ENCODE assay signal across 8 mouse cellular contexts in the genomic region with DNA sequence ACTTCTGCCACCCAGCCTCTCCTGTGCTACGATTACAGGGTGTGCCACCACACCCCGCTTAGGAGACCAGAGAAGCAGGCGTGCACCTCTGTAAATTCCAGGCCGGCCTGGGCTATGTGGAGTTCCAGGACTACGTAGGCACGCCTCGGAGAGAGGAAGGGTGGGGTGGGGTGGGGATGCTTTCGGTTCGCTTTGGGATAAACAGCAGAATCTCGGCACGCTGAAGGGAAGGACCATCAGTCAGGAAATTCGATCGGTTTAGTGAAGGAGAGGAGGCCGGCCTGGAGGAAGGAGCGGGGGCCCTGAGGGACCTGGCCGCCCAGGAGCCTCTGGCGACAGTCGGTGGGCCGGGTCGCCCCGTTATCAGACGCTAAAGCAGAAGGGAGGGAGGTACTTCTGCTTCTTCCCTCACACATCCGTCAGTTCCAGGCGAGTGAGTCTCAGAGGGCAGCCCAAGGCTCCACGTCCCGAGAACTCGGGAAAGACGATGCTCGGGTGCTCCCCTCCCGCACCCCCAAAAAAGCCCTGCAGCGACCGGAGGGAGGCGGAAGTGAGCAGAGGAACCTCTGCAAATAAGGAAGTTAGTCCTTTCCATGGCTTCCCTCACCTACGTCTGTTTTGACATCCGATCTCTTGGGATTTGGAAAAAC. TPM values are rescaled to one million over a fixed set of nuclear protein-coding genes. Genes with fewer than 3 reads are reported as not detected.
DNase-seq lines count a peak whose midpoint lies in the region; ATAC-seq lines count a peak whose summit lies in the region.

No protein-coding gene starts in this region.

- H3K4me1 ChIP-seq in brown adipose tissue, adult 24 weeks (ENCODE audit: control insufficient read depth, insufficient read depth, insufficient read length, low read length): peaks cover 6% of the 10 kb centered on the region; the same call in 1 of the 2 replicates
- 0 out of 4 replicates have a peak, but pooled peaks cover 0 to 4% of the 10 kb centered on the region in 2 experiments for H3K4me1 ChIP-seq in heart, embryonic 14.5 days (ENCODE audit: control insufficient read depth in 2 of 2, insufficient read depth in 2 of 2, low read length in 2 of 2)
- H3K4me1 ChIP-seq in liver, embryonic 13.5 days (replicated peaks): peaks cover 9% of the 10 kb centered on the region
- peaks cover 6% of the 10 kb centered on the region; the same call in 1 of the 2 replicates for H3K4me1 ChIP-seq in stomach, embryonic 16.5 days (ENCODE audit: control insufficient read depth, insufficient read depth, low read length)

- peaks cover 16% of the 10 kb centered on the region for H3K36me3 ChIP-seq in heart, embryonic 14.5 days (ENCODE audit: control insufficient read depth, insufficient read depth, low read length)
- peaks cover 3% of the 10 kb centered on the region for H3K36me3 ChIP-seq in liver, embryonic 13.5 days
- 0 out of 2 replicates have a peak, but pooled peaks cover 2% of the 10 kb centered on the region for H3K36me3 ChIP-seq in stomach, embryonic 16.5 days (ENCODE audit: control insufficient read depth, insufficient read depth, low read length)

- peak; percentile 87 for ATAC-seq in erythroid progenitor cell, adult 5-6 weeks (replicated peaks; ENCODE audit: low FRiP score, poor library complexity, severe bottlenecking)
- peak; percentile 77 for ATAC-seq in heart, embryonic 14.5 days (ENCODE audit: insufficient number of reproducible peaks, insufficient read depth, low FRiP score, low read depth)
- ATAC-seq in liver, embryonic 13.5 days (ENCODE audit: low read depth): peak; percentile 93
- ATAC-seq in stomach, embryonic 16.5 days (ENCODE audit: insufficient read depth, low FRiP score): peak; percentile 93

- H3K9me3 ChIP-seq in heart, embryonic 14.5 days (ENCODE audit: control insufficient read depth, low read length): no peaks in the 10 kb centered on the region
- H3K9me3 ChIP-seq in liver, embryonic 13.5 days (replicated peaks): no peaks in the 10 kb centered on the region
- H3K9me3 ChIP-seq in stomach, embryonic 16.5 days (replicated peaks; ENCODE audit: control insufficient read depth, low read length): no peaks in the 10 kb centered on the region

- DNase-seq in CD4-positive, CD25-positive, alpha-beta regulatory T cell, adult 2 months (ENCODE audit: low read depth, low spot score): peak; percentile 90
- DNase-seq in kidney, postnatal 25 days: peak; percentile 84 to 92
- peak; percentile 70 for DNase-seq in liver, embryonic 13.5 days
- DNase-seq in neural tube, embryonic 10.5 days (ENCODE audit: extremely low spot score, low spot score): peak; percentile 79

- H3K4me2 ChIP-seq in heart, embryonic 14.5 days (ENCODE audit: low read length): peak overlapping the region; percentile 67
- H3K4me2 ChIP-seq in liver, embryonic 13.5 days: peak overlapping the region; percentile 69
- peak overlapping the region; percentile 51 for H3K4me2 ChIP-seq in stomach, embryonic 16.5 days (ENCODE audit: low read depth, low read length)

- peak overlapping the region; percentile 77 for H3K4me3 ChIP-seq in brown adipose tissue, adult 24 weeks (ENCODE audit: insufficient read depth, low read depth, low read length)
- H3K4me3 ChIP-seq in heart, embryonic 14.5 days (ENCODE audit: control insufficient read depth in 1 of 2, insufficient read depth in 1 of 2, low read depth in 1 of 2, low read length in 2 of 2): peak overlapping the region; percentile 56 to 78
- peak overlapping the region; percentile 71 for H3K4me3 ChIP-seq in liver, embryonic 13.5 days (replicated peaks)
- peak overlapping the region; percentile 67 for H3K4me3 ChIP-seq in stomach, embryonic 16.5 days (replicated peaks; ENCODE audit: low read length)

- peak overlapping the region; percentile 83 for H3K9ac ChIP-seq in heart, embryonic 14.5 days (ENCODE audit: low read length)
- peak overlapping the region; percentile 78 for H3K9ac ChIP-seq in liver, embryonic 13.5 days
- H3K9ac ChIP-seq in stomach, embryonic 16.5 days (ENCODE audit: low read length): peak overlapping the region; percentile 82

- no peaks in the 10 kb centered on the region for H3K27me3 ChIP-seq in heart, embryonic 14.5 days (ENCODE audit: control insufficient read depth, insufficient read depth, low read length)
- H3K27me3 ChIP-seq in liver, embryonic 13.5 days: no peaks in the 10 kb centered on the region
- no peaks in the 10 kb centered on the region for H3K27me3 ChIP-seq in stomach, embryonic 16.5 days (ENCODE audit: control insufficient read depth, insufficient read depth, low read length)

- under 1% methylated on average over 35 of the region's 35 CpGs for WGBS in heart, embryonic 14.5 days
- WGBS in liver, embryonic 13.5 days (ENCODE audit: insufficient replicate concordance): under 1% methylated on average over 35 of the region's 35 CpGs
- 0% methylated on average over 35 of the region's 35 CpGs for WGBS in stomach, embryonic 16.5 days

- peak overlapping the region; percentile 95 for H3K27ac ChIP-seq in brown adipose tissue, adult 24 weeks (replicated peaks; ENCODE audit: low read depth, low read length)
- H3K27ac ChIP-seq in heart, embryonic 14.5 days (replicated peaks in 1 of 2; ENCODE audit: control insufficient read depth in 1 of 2, insufficient read depth in 1 of 2, low read depth in 2 of 2, low read length in 2 of 2): peak overlapping the region; percentile 93 to 96
- H3K27ac ChIP-seq in liver, embryonic 13.5 days: peak overlapping the region; percentile 94
- H3K27ac ChIP-seq in stomach, embryonic 16.5 days (ENCODE audit: low read length): peak overlapping the region; percentile 98

RNA-seq across cellular contexts. Expression of a gene that starts 6.2 kb away (rescaled TPM):
- 441 and 473 TPM in 2 replicates for polyA plus RNA-seq in brown adipose tissue, adult 24 weeks (2012; ENCODE audit: insufficient read depth, insufficient read length, missing spikeins)
- 161 and 236 TPM in 2 replicates for total RNA-seq in erythroid progenitor cell, adult 5-6 weeks (2015; ENCODE audit: low replicate concordance)
- total RNA-seq in erythroid progenitor cell, adult 5-6 weeks (2017; ENCODE audit: low replicate concordance): 151 and 160 TPM in 2 replicates
- polyA plus RNA-seq in heart, embryonic 14.5 days (2014; fragmentation: Nextera tagmentation; extraction: Ambion mirVana): 427 and 453 TPM in 2 replicates
- polyA plus RNA-seq in liver, embryonic 13.5 days (2015; fragmentation: Nextera tagmentation; extraction: Ambion mirVana): 470 and 495 TPM in 2 replicates
- polyA plus RNA-seq in stomach, embryonic 16.5 days (2015; fragmentation: Nextera tagmentation; extraction: Ambion mirVana): 503 and 542 TPM in 2 replicates

RNA-seq across cellular contexts. Expression of a gene that starts 30.6 kb away (rescaled TPM):
- polyA plus RNA-seq in brown adipose tissue, adult 24 weeks (2012; ENCODE audit: insufficient read depth, insufficient read length, missing spikeins): 125 and 165 TPM in 2 replicates
- total RNA-seq in erythroid progenitor cell, adult 5-6 weeks (2015; ENCODE audit: low replicate concordance): 47.2 and 48.6 TPM in 2 replicates
- total RNA-seq in erythroid progenitor cell, adult 5-6 weeks (2017; ENCODE audit: low replicate concordance): 11.7 and 11.9 TPM in 2 replicates
- 208 and 222 TPM in 2 replicates for polyA plus RNA-seq in heart, embryonic 14.5 days (2014; fragmentation: Nextera tagmentation; extraction: Ambion mirVana)
- polyA plus RNA-seq in liver, embryonic 13.5 days (2015; fragmentation: Nextera tagmentation; extraction: Ambion mirVana): 131 and 147 TPM in 2 replicates
- polyA plus RNA-seq in stomach, embryonic 16.5 days (2015; fragmentation: Nextera tagmentation; extraction: Ambion mirVana): 207 and 219 TPM in 2 replicates

RNA-seq across cellular contexts. Expression of a gene that starts 47.5 kb away (rescaled TPM):
- polyA plus RNA-seq in brown adipose tissue, adult 24 weeks (2012; ENCODE audit: insufficient read depth, insufficient read length, missing spikeins): 6.8 and 12.1 TPM in 2 replicates
- 44.7 and 54.1 TPM in 2 replicates for total RNA-seq in erythroid progenitor cell, adult 5-6 weeks (2015; ENCODE audit: low replicate concordance)
- total RNA-seq in erythroid progenitor cell, adult 5-6 weeks (2017; ENCODE audit: low replicate concordance): 92.0 and 107 TPM in 2 replicates
- polyA plus RNA-seq in heart, embryonic 14.5 days (2014; fragmentation: Nextera tagmentation; extraction: Ambion mirVana): 23.3 and 29.5 TPM in 2 replicates
- 24.1 and 27.4 TPM in 2 replicates for polyA plus RNA-seq in liver, embryonic 13.5 days (2015; fragmentation: Nextera tagmentation; extraction: Ambion mirVana)
- 35.7 and 40.4 TPM in 2 replicates for polyA plus RNA-seq in stomach, embryonic 16.5 days (2015; fragmentation: Nextera tagmentation; extraction: Ambion mirVana)

Comparison
In these comparisons a context has a peak if more than half of its experiments do, and no peak if none do; other contexts are left out.
1. Peak in every context shown above with its lines: DNase-seq, ATAC-seq, H3K4me3 ChIP-seq and H3K27ac ChIP-seq.